Mouse (Mus musculus): ENCODE measurements around the gene Cfap100.

- TF ChIP-seq CTCF (IDR thresholded peaks at IDR 0.05; ENCODE audit: low read depth), result peak; percentile 95
- no peak for TF ChIP-seq EP300 (optimal IDR thresholded peaks at IDR 0.05)
These were observed 21.6 kb upstream of the Cfap100 start for GRCm38 (mm10) chr6:90450179-90450578.

All from stomach, postnatal 0 days (tissue).